Comparison of ENCODE assay signal across 15 mouse cellular contexts in the genomic region with DNA sequence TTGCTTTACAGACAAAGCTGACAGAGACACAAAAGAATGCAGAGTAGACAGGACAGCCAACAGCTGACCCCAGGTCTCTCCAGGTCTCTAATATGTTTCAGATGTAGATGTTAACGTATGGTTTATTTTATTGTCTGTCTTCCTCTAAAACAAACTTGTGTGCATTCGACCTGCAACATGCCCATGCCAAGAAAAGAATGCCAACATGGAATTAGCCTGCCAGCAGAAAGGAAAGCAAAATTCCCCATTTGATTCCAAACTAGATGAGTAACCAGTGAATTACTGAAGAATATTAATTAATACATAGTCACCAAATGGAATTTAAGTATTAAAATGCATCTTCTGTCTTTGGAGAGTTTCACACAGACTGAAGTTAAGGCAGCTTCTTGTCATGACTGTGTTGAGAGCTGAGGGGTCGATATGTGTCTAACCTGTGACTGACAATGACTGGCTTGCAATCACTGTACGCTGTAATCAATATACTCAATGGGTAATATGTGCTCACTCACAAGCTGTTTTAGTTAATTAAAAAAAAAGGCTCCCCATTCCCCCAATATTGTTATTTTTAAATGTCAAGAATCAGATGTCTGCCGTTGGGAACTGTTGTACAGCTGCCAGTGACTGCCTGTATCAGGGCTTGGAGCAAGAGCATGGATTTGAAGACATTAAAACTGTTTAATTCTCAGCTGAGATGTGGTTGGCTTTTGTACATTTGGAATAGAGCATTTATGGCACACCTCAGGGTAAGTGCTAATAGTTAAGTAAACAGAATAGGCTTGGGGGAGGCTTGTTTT.
DNase-seq lines count a peak whose midpoint lies in the region; ATAC-seq and TF ChIP-seq lines count a peak whose summit lies in the region.
"Had no signal": no experiment of that assay in that cellular context is flagged by ENCODE, and none has a peak within 500 bp of the region (broad histone marks: within the 10 kb centered on the region; RNA-seq: fewer than 3 reads in every experiment).

No protein-coding gene starts in this region.

- 11% methylated on average over 5 of the region's 5 CpGs for WGBS in cerebellum, adult 2 months
- WGBS in kidney, embryonic 16.5 days: 66% methylated on average over 5 of the region's 5 CpGs
- 48% methylated on average over 5 of the region's 5 CpGs for WGBS in embryonic facial prominence, embryonic 14.5 days
- 71% methylated on average over 5 of the region's 5 CpGs for WGBS in heart, embryonic 11.5 days (ENCODE audit: insufficient replicate concordance)

- no peaks in the 10 kb centered on the region for H3K36me3 ChIP-seq in kidney, embryonic 16.5 days (ENCODE audit: insufficient read depth, low read length)
- no peaks in the 10 kb centered on the region for H3K36me3 ChIP-seq in embryonic facial prominence, embryonic 14.5 days (ENCODE audit: control insufficient read depth, insufficient read depth, low read length)
- no peaks in the 10 kb centered on the region for H3K36me3 ChIP-seq in heart, embryonic 11.5 days (ENCODE audit: control insufficient read depth, insufficient read depth, low read length)
- H3K36me3 ChIP-seq: heart, embryonic 12.5 days; hindbrain, embryonic 10.5 days; neural tube, embryonic 12.5 days had no signal

- peaks cover 10% of the 10 kb centered on the region; the same call in 1 of the 2 replicates for H3K9me3 ChIP-seq in kidney, embryonic 16.5 days (ENCODE audit: low read length)
- H3K9me3 ChIP-seq in embryonic facial prominence, embryonic 14.5 days (ENCODE audit: control insufficient read depth, low read length): no peaks in the 10 kb centered on the region
- no peaks in the 10 kb centered on the region for H3K9me3 ChIP-seq in heart, embryonic 11.5 days (replicated peaks; ENCODE audit: control insufficient read depth, low read length)
- H3K9me3 ChIP-seq: neural tube, embryonic 12.5 days had no signal

- TF ChIP-seq POLR2A in cerebellum, adult 2 months (IDR thresholded peaks at IDR 0.05; ENCODE audit: borderline replicate concordance, insufficient read depth, low read length): no peak

- no peaks in the 10 kb centered on the region for H3K27me3 ChIP-seq in cerebellum, adult 2 months (ENCODE audit: control insufficient read depth, insufficient read depth, low read length)
- no peaks in the 10 kb centered on the region for H3K27me3 ChIP-seq in kidney, embryonic 16.5 days (ENCODE audit: insufficient read depth, low read length)
- H3K27me3 ChIP-seq in embryonic facial prominence, embryonic 14.5 days (replicated peaks; ENCODE audit: control insufficient read depth, insufficient read depth, low read length): no peaks in the 10 kb centered on the region
- no peaks in the 10 kb centered on the region for H3K27me3 ChIP-seq in heart, embryonic 11.5 days (ENCODE audit: control insufficient read depth, insufficient read depth, low read length)
- H3K27me3 ChIP-seq: megakaryocyte, embryonic 14.5 days; neural tube, embryonic 12.5 days had no signal

- peak overlapping the region; percentile 80; the same call in 1 of the 2 replicates for H3K27ac ChIP-seq in cerebellum, adult 2 months (ENCODE audit: insufficient read depth, low read length)
- H3K27ac ChIP-seq in kidney, embryonic 16.5 days (ENCODE audit: low read length): no peak overlapping the region
- H3K27ac ChIP-seq in embryonic facial prominence, embryonic 14.5 days (replicated peaks; ENCODE audit: low read depth, low read length): no peak overlapping the region
- H3K27ac ChIP-seq in heart, embryonic 11.5 days (ENCODE audit: low read depth, low read length): no peak overlapping the region
- H3K27ac ChIP-seq: hindbrain, embryonic 10.5 days; neural tube, embryonic 12.5 days had no signal

- ATAC-seq in kidney, embryonic 16.5 days (ENCODE audit: low FRiP score, low TSS enrichment): no peak
- no peak for ATAC-seq in embryonic facial prominence, embryonic 14.5 days (ENCODE audit: low read depth)
- ATAC-seq in heart, embryonic 11.5 days (replicated peaks; ENCODE audit: insufficient number of reproducible peaks, low FRiP score, low TSS enrichment): no peak

- no peak overlapping the region for H3K9ac ChIP-seq in kidney, embryonic 16.5 days (replicated peaks; ENCODE audit: low read length)
- no peak overlapping the region for H3K9ac ChIP-seq in embryonic facial prominence, embryonic 14.5 days (ENCODE audit: low read depth, low read length)
- H3K9ac ChIP-seq in heart, embryonic 11.5 days (ENCODE audit: low read depth, low read length): no peak overlapping the region
- H3K9ac ChIP-seq: heart, embryonic 12.5 days; lung, embryonic 14.5 days; neural tube, embryonic 12.5 days had no signal

- H3K4me1 ChIP-seq in cerebellum, adult 2 months (ENCODE audit: control insufficient read depth, insufficient read depth, low read length): peaks cover 4% of the 10 kb centered on the region; the same call in 1 of the 2 replicates
- H3K4me1 ChIP-seq in kidney, embryonic 16.5 days (ENCODE audit: insufficient read depth, low read length): 0 out of 2 replicates have a peak, but pooled peaks cover 7% of the 10 kb centered on the region
- no peaks in the 10 kb centered on the region for H3K4me1 ChIP-seq in embryonic facial prominence, embryonic 14.5 days (ENCODE audit: control insufficient read depth, insufficient read depth, low read length)
- no peaks in the 10 kb centered on the region for H3K4me1 ChIP-seq in heart, embryonic 11.5 days (ENCODE audit: control insufficient read depth, insufficient read depth, low read length)
- H3K4me1 ChIP-seq: heart, embryonic 12.5 days; hindbrain, embryonic 10.5 days; megakaryocyte, embryonic 14.5 days; neural tube, embryonic 12.5 days had no signal

- peak overlapping the region; percentile 57 for H3K4me3 ChIP-seq in cerebellum, adult 2 months (replicated peaks; ENCODE audit: insufficient read depth, low read depth, low read length)
- no peak overlapping the region for H3K4me3 ChIP-seq in kidney, embryonic 16.5 days (ENCODE audit: low read length)
- H3K4me3 ChIP-seq in embryonic facial prominence, embryonic 14.5 days (ENCODE audit: low read depth, low read length): peak overlapping the region; percentile 20; the same call in 1 of the 2 replicates
- H3K4me3 ChIP-seq in heart, embryonic 11.5 days (ENCODE audit: low read depth, low read length): no peak overlapping the region
- H3K4me3 ChIP-seq: heart, embryonic 12.5 days; hindbrain, embryonic 10.5 days; megakaryocyte, embryonic 14.5 days; neural tube, embryonic 12.5 days had no signal

- DNase-seq in cerebellum, adult 2 months: peak; percentile 43 to 62
- no peak for DNase-seq in cerebellum, adult 11-12 months
- no peak for DNase-seq in kidney, adult 9 months
- DNase-seq in brain, adult 2 months (ENCODE audit: low read depth, low spot score): peak; percentile 74
- DNase-seq in embryonic facial prominence, embryonic 14.5 days (ENCODE audit: low spot score): no peak
- no peak for DNase-seq in adrenal gland, adult 2 months
- DNase-seq: kidney, postnatal 36 days; thymus, adult 2 months had no signal

- H3K4me2 ChIP-seq in kidney, embryonic 16.5 days (replicated peaks; ENCODE audit: low read depth, low read length): peak overlapping the region; percentile 44
- peak overlapping the region; percentile 48 for H3K4me2 ChIP-seq in embryonic facial prominence, embryonic 14.5 days (ENCODE audit: low read depth, low read length)
- H3K4me2 ChIP-seq in heart, embryonic 11.5 days: no peak overlapping the region

- TF ChIP-seq CTCF in cerebellum, adult 2 months (IDR thresholded peaks at IDR 0.05; ENCODE audit: borderline replicate concordance, insufficient read depth, low read depth, low read length): no peak

Comparison
In these comparisons a context has a peak if more than half of its experiments do, and no peak if none do; other contexts are left out.
1. DNase-seq: peak in cerebellum, adult 2 months (2 of 2) and brain, adult 2 months (single experiment); none in cerebellum, adult 11-12 months (single experiment), kidney, adult 9 months (single experiment), embryonic facial prominence, embryonic 14.5 days (single experiment) and adrenal gland, adult 2 months (single experiment).
2. H3K4me3 ChIP-seq: peak in cerebellum, adult 2 months (single experiment) and embryonic facial prominence, embryonic 14.5 days (single experiment); none in kidney, embryonic 16.5 days (single experiment) and heart, embryonic 11.5 days (single experiment).